Mouse (Mus musculus) heart, adult 11 months (tissue): ENCODE results near the gene Arhgef15.
A peak's percentile ranks its signal among the peaks of the same experiment; 100 is the strongest.
"Not testable (repeated sequence)": the region's sequence is repeated elsewhere in the genome, so short reads cannot be mapped to it uniquely, and the experiment has no call there.

Experiments
- DNase-seq: peaks from one replicate; pipeline ENCODE4 v3.0.0; 2022

The Arhgef15 gene

GRCm38 (mm10) chr11:68957308-68957707 is at the start of gene Arhgef15:
Gene Arhgef15, minus strand, starts transcription at chr11:68957480.
- peak; percentile 96 for DNase-seq

GRCm38 (mm10) chr11:69006575-69006974 is 49.3 kb upstream of the Arhgef15 start:
- DNase-seq: not testable (repeated sequence)

GRCm38 (mm10) chr11:69005193-69005592 is 47.9 kb upstream of the Arhgef15 start:
- DNase-seq: no peak

DNA sequence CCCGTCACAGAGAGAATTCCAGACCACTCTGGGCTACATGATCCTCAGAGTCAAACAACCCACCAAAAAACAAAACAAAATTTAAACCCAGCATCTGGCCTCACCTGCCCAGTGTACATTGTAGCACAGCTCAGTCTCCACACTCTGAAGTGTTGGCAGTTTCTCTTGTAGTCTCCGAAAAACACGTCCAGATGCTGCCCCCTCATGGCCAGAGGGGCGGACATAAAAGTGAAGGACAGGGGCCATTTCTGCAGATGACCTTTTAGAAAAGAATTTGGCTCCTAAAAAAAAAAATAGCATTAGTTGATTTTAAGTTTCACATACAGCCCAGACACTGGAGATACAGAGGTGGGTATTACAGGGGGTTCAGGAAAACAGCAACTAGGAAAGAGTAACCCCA is 46.3 kb upstream of the Arhgef15 start:
- DNase-seq: no peak

- DNase-seq: not testable (repeated sequence)
These were observed 45.5 kb upstream of the Arhgef15 start for GRCm38 (mm10) chr11:69002782-69003181.

- DNase-seq: no peak
These were observed 39.8 kb upstream of the Arhgef15 start for GRCm38 (mm10) chr11:68997080-68997479.

DNA sequence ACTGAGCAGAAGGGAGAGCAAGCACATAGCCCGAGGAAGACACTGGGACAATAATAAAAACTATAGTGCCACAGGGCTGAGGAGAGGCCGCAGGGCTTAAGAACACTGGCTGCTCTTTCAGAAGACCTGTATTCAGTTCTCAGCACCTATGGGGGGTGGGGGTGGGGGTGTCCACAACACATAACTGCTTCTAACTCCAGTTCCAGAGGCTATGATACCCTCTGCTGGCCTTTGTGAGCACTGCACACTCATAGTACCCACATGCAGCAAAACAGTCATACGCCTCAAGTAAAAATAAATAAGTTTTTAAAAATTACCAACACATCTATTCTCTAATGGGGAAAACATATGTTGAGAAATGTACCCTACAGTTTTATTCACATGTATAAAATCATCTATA is 37.1 kb upstream of the Arhgef15 start:
- DNase-seq: no peak

GRCm38 (mm10) chr11:68993122-68993521 is 35.8 kb upstream of the Arhgef15 start:
- DNase-seq: peak; percentile 91

- peak; percentile 92 for DNase-seq
These were observed 31.1 kb upstream of the Arhgef15 start for GRCm38 (mm10) chr11:68988341-68988740.

DNA sequence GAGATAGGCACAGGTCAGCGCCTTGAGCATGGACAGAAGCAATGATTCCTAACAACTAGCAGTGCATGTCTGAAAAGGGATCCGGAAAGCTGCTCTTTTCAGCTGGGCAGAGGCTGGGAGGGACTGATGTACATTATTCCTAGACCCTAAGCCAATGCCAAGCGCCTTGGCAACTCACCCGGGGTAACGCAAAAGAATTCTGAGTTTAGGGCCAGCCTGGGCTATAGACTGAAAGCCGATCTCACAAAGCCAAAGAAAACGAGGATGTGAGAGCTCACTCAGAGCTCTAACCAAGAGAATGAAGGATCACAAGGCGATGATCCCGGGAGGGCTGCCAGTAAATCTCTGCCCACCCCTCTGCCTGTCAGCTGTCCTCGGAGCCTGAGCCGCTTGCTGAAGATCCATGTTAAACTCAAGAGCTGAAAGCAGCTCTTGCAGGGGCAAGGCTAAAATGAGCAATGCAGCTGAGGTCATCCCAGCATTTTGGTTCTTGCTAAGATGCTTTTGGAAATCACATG is 30.1 kb upstream of the Arhgef15 start:
- no peak for DNase-seq

DNA sequence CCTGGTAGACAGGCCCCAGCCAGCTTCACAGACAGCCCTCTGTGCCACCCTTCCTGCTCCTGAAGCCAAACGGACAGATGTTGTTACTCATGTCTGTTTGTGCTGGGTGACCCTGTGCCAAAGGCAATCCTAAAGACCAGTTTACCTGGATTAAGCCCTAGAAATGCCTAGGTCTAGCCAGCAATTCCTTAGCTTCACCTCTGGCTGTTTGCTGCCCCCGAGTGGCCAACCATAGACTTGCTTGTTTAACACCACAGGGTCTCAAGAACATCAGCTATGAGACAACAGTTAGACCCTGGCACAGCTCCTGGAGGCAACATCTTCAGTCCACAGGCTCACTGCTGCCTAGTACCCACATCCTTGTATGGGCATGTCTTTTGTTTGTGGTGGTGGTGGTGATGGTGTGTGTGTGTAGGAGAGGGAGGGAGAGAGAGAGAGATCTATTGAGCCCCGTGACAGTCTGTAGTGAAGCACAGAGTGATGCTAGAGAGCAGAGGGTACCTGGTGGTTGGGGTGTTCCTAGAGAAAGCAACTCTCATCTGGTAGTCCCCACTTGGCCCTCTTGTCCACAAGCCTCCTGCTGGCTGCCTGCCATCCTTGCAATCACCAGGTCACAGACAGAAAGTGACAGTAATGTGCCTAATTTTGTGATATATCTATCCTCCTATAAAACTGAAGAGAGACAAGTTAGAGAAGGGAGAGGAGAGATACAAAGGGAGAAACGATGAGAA is 25.5 kb upstream of the Arhgef15 start:
- peak; percentile 94 for DNase-seq

- no peak for DNase-seq
These were observed 23.6 kb upstream of the Arhgef15 start for GRCm38 (mm10) chr11:68980919-68981318.

DNA sequence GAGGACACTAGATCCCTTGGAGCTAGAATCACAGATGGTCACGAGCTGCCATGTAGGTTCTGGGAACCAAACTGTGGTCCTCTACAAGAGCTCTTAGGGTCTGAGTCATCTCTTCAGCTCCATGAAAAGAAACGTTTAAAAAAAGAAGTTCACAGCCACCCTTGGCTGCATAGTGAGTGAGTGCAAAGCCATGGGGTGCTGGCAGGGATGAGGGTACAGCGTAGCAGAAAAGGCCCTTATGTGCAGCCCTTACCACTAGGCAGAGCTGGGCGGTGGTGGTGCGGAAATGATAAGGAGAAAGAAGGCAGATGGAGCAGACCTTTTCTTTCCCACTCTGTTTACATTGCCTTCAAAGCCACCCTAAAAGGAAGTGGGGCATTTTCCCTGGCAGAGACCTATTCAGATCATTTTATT is 22.0 kb upstream of the Arhgef15 start:
- no peak for DNase-seq

- DNase-seq: peak; percentile 66
These were observed 18.3 kb upstream of the Arhgef15 start for GRCm38 (mm10) chr11:68975601-68976000.

DNA sequence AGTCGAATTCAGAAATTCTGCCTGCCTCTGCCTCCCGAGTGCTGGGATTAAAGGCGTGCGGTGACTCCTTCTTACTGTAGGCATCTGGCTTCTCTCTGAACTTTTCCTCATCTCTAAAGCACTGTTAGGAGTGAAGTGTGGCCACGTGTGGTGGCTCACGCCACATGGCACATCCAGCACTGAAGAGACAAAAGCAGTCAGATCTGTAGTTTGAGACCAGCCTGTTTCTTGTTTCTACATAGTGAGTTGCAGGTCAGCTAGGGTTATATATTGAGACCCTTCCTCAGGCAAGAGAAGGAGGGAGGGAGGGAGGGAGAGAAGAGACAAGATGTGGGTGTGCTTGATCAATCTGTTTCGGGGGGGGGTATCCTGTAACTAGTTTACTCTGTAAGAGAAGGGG is 17.8 kb upstream of the Arhgef15 start, which contains the start of gene Rangrf:
Rangrf (minus strand) TSS at position 101 of the 400 bp plus-strand sequence.
- no peak for DNase-seq

- no peak for DNase-seq
These were observed 16.8 kb upstream of the Arhgef15 start for GRCm38 (mm10) chr11:68974059-68974450.

DNA sequence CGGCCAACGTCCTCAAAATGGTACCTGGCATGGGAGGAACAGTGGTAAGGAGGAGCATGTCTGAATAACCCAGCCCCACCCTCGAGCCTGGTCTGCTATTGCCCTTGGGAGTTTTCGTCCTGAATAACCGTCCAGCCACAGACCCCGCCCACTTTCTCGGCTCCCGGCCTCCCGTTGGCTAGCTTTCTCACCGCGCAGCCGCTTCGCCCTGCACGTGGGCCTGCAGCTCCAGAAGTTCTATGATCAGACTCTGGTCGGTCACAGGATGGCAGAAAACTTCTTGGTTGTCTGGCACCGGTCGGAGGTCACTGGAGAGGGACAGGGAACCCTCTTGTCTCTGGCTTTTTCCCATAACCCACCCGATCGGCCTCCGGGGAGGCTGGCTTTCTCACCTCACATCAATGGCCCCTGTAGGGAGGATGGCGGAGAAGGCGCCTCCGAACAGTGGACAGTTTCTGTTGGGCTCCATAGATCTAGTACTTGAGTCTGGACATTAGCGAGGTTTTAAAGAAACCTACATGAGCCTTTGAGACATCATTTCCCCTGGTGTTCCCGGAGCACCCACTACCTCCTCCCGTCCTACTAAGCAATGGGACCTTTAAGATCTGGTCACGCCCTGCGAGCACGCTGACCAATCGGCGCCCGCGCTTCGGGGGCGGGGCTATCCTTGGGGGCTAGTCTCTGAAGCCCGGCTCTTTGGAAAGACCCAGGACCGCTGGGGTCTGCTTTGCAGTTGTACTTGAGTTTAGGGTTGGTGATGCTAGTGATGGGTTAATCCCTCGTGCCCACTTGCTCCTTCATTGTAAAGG is 16.2 kb upstream of the Arhgef15 start:
- DNase-seq: peak; percentile 99

GRCm38 (mm10) chr11:68970232-68970631 is 13.0 kb upstream of the Arhgef15 start:
- peak; percentile 97 for DNase-seq

GRCm38 (mm10) chr11:68968752-68969151 is 11.5 kb upstream of the Arhgef15 start:
- DNase-seq: no peak

DNA sequence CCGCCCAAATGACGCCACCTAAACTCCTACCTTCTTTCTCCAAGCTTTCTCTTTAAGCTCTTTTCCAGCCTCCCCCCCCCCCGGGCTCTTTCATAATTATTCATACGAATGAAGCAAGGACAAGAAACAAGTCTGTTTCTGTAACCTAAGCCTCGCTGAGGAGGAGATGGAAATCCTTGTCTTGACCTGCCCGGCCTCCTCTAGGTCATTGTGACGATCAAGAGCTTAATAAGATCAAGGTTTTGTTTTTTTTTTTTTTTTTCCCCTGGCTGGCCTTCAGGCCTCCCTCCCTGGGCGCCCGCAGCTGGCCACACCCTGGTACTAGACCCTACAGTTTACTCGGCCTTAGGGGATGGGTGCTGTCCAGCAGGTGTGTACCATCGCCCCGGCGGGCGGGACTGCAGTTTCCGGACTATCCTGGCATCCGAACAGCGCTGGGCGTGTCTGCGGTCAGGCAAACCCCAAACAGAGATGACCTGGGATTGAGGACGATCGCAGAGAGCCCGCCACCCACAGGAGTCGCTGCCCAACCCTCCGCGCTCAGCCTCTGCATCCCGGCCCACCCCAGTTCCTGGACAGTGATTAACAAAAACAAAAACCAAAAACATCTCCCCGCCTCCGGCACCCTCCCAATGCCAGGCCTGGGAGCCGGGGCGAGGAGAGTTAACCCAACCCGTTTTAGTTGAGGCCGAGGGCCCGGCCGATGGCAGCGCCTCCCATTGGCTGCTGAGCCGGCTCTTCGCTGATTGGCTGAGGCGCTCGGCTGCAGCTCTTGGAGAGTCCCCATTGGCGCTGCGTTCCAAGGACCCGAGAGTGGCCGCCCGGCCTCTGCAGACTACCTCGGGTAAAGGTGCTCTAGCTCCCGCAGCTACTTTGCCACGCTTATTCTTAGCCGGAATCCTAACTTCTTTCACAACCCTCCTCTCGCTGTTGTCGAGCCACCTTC is 10.3 kb upstream of the Arhgef15 start, which contains the start of gene Slc25a35:
Slc25a35 (plus strand) TSS at position 795 of the 946 bp plus-strand sequence.
- peak; percentile 100 for DNase-seq

GRCm38 (mm10) chr11:68966554-68966953 is 9.3 kb upstream of the Arhgef15 start:
- no peak for DNase-seq

- no peak for DNase-seq
These were observed 8.6 kb upstream of the Arhgef15 start for GRCm38 (mm10) chr11:68965845-68966244.
